Mouse (Mus musculus): ENCODE results near the gene Slc40a1.

- no peak for TF ChIP-seq GATA1 (IDR thresholded peaks at IDR 0.05; ENCODE audit: borderline replicate concordance, low read length)
- TF ChIP-seq FLI1 (IDR thresholded peaks at IDR 0.05; ENCODE audit: low read length) = no peak
Observed at GRCm38 (mm10) chr1:45925500-45926392, 577 bp downstream of the Slc40a1 start.
